Mouse (Mus musculus) left cerebral cortex, adult 2 months (tissue): Measurements from ENCODE around the gene Rabgap1l. TPM values are rescaled to one million over a fixed set of nuclear protein-coding genes. Genes with fewer than 3 reads are reported as not detected.
A peak's percentile ranks its signal among the peaks of the same experiment; 100 is the strongest.

Experiments
- DNase-seq, 2 experiments: peaks; one replicate each; pipeline ENCODE4 v3.0.0; 2021 to 2022; ENCODE audit warnings: low spot score in 2 of 2, mixed read lengths in 1 of 2; ENCODE audit errors: extremely low spot score in 1 of 2
- H3K27ac ChIP-seq: fragments of 200-600 bp; 2 replicates; pipeline ENCODE4 v1.8.1; 2022
- H3K4me3 ChIP-seq: fragments of 200-600 bp; 2 replicates; pipeline ENCODE4 v1.8.1; 2022
- CTCF ChIP-seq: fragments of 200-600 bp; IDR thresholded peaks from 2 replicates; pipeline ENCODE4 v1.8.1; 2022; ENCODE audit warnings: antibody characterized with exemption, mild to moderate bottlenecking, moderate library complexity
- intact Hi-C: fragments of 180-260 bp; cut with DNase I; formaldehyde crosslinking; loops from one replicate; pipeline ENCODE4 v1.15.1; 2025
- total RNA-seq, 2 experiments: library from RNA; stranded (reverse); gene quantifications; 2 replicates each; pipeline ENCODE4 v1.2.3; 2021

Rabgap1l gene
- total RNA-seq, 2 experiments from 2014 or later, result 195 to 202 TPM

DNA sequence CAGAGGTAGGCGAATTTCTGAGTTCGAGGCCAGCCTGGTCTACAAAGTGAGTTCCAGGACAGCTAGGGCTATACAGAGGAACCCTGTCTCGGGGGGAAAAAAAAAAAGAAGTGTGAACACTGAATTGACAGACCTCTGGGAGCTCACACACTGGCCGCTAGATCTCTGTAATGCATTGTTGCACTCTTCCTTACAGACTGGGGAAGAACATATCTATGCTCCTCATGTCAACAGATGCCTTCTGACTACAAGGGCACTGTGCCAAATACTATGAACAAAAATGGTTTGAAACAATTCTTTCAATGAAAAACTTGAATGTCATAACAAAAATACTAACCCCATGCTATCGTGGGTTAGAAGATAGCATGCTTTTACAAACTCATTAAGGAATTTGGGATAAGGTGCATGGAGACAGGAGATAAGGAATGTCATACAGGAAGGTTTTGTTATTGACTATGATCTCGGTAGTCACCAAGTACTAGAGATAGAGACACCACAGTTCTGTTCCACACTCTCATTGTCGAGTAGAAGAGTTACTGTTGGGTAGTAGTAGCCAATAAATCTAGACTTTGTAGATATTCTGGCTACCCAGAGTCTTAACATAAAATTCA is 519.8 kb downstream of the Rabgap1l start:
- no peak for DNase-seq
- intact Hi-C loops, result no loop called here
- Histone ChIP-seq H3K27ac (no peak overlapping the region), H3K4me3 (no peak overlapping the region)
- TF ChIP-seq CTCF, result no peak

DNA sequence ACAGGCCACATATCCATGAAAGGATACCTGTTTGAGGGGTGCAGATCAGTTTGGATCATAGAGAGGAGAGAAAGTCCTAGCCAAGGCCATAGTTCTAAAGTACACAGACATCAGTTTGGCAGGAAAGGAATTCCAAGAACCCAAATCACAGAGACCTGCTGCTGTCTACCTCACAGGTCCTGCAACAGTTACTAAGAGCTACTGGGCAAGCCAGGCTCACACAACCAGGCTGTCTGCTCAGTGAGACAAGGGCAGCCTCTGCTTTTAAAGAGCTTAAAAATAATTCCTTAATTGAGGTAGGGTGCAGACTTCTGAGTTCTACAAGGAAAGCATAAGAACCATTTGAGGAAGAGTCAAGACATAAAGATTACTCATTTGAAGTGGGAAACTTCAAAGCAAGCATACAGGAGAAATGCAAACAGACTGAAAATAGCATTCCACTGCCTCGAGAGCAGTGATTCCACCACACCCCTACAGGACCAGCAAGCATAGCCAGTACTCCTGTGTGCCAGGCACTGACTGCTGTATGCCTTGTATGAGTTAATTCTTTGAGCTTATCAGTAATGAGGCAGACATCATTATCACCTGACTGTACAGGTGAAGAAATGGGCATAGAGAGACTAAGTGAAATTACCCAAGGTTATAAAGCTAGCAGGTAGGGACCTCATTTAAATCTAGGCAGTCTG is 521.6 kb downstream of the Rabgap1l start:
- intact Hi-C loops, result no loop called here
- Histone ChIP-seq H3K4me3 (no peak overlapping the region), H3K27ac (no peak overlapping the region)
- no peak for DNase-seq
- no peak for TF ChIP-seq CTCF

DNA sequence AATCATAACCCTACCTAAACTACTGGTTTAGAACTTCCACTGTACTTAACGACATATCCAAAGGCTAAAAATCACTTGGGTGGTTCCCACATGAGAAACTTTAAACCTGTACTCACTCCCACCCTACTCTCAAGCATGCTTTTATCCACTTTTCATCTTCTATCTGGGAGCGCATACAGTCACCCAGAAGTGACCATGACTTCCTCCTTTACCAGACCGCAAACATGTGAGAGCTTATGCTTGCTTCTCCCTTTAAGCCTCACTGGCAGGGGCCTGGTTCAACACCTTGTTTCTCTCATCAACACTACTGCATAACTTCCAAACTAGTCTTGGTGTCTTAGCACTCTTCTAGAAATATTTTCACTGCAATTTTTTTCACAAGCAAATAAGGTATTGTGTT is 524.7 kb downstream of the Rabgap1l start:
- TF ChIP-seq CTCF, result no peak
- H3K4me3 ChIP-seq, result no peak overlapping the region
- intact Hi-C loops, result no loop called here
- H3K27ac ChIP-seq, result no peak overlapping the region
- DNase-seq, result peak in 1 of 2 experiments; percentile 1

DNA sequence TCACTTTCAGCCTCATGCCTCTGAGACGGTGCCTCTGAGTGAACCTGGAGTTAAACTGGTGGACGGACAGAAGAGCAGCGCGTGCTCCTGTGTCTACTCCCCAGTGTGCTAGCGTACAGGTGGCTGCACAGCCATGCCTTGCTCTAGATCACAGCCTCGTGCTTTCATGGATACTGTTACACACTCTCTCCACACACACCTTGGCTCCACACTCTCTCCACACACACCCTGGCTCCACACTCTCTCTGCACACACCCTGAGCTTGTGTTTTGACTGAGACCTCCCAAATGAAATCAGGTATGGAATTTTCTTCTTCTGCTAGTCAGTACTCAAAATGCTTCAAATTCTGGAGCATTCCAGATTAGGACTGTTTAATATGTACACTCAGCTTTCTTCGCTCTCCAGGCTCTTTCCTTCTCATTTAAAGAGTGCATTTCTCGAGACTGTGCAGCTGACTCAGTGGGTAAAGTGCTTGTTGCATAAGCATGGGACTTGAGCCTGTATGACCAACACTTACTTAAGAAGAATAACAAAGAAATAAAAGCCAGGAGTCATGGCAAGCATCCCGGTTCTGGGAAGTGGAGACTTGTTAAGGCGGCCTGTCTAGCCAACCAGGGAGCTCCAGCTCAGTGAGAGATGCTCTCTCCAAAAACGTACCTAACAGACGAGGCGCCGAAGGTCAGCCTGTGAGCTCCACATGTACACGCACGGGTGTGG is 529.2 kb downstream of the Rabgap1l start:
- intact Hi-C loops, result no loop called here
- DNase-seq, result no peak
- Histone ChIP-seq H3K4me3 (no peak overlapping the region), H3K27ac (no peak overlapping the region)
- TF ChIP-seq CTCF, result no peak

DNA sequence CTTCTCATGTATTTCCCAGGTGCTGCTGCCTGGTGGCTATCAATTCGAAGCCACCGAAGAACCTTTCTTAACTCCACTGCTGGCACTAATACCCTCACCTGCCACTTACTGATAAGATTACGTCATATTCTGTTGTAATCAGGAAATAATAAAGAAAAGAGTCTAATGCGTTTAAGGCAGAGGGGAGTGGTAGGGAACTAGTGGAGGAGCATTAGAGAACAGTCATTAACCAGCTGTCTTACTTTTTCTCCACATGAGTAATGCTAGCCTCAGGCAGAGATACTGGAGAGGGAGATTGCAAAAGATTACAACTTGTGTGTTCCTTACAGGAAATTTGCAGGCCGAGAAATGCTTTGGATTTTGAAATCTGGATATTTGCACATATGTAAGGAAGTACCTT is 530.0 kb downstream of the Rabgap1l start:
- no peak for DNase-seq
- Histone ChIP-seq H3K4me3 (no peak overlapping the region), H3K27ac (no peak overlapping the region)
- intact Hi-C loops, result no loop called here
- no peak for TF ChIP-seq CTCF

DNA sequence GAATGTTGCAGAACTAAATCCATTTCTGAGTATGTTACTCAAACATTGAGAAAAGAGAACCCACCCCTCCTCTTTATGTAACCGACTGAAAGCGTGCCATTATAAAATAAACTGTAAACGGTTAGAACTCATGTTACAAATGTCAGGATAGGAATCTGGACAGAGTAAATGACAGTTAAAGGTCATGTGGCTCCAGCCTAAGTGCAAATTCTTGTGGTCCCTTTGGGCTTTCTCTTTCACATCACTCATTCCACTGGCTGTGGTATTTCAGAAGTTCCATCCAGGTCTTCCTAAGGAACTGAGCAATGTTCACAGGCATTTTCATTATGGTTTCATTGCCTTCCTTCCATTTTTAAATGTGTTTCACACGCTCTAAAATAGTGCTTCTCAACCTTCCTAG is 530.6 kb downstream of the Rabgap1l start:
- intact Hi-C loops, result no loop called here

DNA sequence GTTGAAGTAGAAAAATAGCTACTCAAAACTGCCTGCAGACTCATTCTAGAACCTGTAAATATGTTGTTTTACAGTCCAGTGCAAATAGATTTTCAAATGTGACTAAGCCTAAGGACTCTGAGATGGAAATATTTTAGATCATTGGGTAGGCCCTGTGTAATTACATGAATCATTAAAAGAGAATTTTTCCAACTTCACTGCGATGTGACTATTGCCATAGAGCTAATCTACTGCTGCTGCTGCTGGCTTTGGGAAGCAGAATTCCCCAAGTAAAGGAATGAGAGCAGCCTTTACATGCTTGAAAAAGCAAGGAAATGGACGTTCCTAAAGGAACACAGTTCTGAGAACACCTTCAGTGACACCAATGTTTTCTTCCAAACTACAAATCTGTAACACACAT is 531.2 kb downstream of the Rabgap1l start:
- intact Hi-C loops, result no loop called here
- no peak for DNase-seq
- no peak for TF ChIP-seq CTCF

More for the DNA sequence above, 530.6 kb downstream of the Rabgap1l start:
- Histone ChIP-seq H3K4me3 (no peak overlapping the region), H3K27ac (no peak overlapping the region)
- no peak for DNase-seq
- TF ChIP-seq CTCF, result no peak

DNA sequence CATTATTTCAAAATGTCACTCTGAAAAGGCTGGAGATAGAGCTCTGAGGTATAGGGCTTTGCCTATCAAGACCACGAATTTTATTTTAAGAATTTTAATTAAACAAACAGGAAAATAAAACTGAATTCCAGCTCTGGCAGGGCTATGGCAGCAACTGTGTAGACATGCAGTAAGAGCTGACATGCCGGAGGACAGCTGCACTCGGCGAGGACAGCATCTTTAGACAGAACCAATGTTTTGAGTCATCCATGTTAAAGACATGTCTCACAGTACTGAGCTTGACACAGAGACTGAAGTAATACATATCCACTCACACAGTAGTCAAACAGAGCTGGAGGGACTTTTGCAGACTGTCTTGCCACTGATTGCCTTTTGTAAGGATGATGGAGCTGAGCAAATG is 532.4 kb downstream of the Rabgap1l start:
- DNase-seq, result no peak
- H3K4me3 ChIP-seq, result no peak overlapping the region
- intact Hi-C loops, result no loop called here
- TF ChIP-seq CTCF, result no peak
- no peak overlapping the region for H3K27ac ChIP-seq

More for the DNA sequence above, 531.2 kb downstream of the Rabgap1l start:
- Histone ChIP-seq H3K4me3 (no peak overlapping the region), H3K27ac (no peak overlapping the region)

DNA sequence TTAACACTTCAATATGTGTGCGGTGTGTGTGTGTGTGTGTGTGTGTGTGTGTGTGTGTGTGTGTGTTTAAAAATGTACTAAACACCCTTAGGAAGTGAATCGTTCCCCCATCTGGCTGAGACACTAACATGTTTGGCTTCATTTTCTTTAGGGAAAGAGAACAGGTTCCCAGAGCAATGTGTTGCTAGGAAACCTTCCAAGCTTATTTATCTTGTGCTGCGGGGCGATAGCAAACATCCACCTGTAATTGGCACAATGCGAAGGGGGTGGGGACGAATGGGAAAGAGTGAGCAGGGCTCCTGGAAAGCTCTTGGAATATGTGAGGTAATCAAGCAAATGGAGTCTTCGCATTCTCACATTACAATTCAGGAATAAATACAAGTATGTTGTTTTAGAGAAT is 533.1 kb downstream of the Rabgap1l start:
- Histone ChIP-seq H3K4me3 (no peak overlapping the region), H3K27ac (no peak overlapping the region)
- intact Hi-C loops, result no loop called here
- TF ChIP-seq CTCF, result no peak
- no peak for DNase-seq

DNA sequence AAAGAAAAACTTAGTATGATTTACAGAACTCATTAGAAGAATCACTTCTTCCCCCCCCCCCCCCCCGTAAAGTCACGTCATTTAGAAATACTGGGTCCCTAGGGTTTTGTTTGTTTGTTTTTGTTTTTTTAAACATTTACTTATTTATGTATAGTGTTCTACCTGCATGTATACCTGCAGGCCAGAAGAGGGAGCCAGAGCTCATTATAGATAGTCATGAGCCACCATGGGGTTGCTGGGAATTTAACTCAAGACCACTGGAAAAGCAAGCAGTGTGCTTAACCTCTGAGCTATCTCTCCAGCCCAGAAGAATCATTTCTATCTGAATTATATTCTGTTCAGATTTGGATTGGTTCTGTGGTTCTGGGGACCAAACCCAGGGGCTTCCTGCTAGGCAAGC is 539.9 kb downstream of the Rabgap1l start:
- Histone ChIP-seq H3K4me3 (no peak overlapping the region), H3K27ac (no peak overlapping the region)
- intact Hi-C loops, result no loop called here
- TF ChIP-seq CTCF, result peak; percentile 16
- DNase-seq, result no peak

DNA sequence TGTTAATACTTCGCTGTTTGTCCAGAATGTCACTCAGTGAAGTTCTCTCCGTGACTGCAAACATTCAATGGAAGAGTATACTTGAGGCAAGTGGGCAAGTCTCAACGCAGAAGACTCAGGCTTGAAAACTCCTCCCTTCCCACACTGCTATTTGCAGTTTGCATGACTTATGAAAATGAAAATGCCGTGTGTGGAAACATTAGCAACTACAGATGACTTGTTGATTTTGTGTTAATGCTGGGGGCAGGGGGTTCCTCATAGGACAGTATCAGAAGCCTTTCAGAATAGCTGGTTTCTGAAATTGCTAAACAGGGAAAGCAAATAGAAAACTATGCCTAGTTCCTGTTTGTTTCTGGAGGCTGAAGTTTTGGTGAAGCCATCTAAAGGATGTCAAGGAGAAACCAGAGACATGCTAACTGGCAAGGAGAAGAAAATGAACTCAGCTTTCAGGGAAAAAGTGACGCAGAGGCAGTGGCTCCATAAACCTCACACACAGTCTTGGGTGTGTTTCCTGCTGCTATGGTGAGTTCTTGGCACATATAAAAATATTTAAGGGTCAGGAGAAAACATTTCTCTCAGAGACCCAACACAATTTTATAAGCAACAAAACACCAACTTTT is 541.5 kb downstream of the Rabgap1l start:
- H3K4me3 ChIP-seq, result no peak overlapping the region
- TF ChIP-seq CTCF, result no peak
- DNase-seq, result no peak
- intact Hi-C loops, result no loop called here
- no peak overlapping the region for H3K27ac ChIP-seq

DNA sequence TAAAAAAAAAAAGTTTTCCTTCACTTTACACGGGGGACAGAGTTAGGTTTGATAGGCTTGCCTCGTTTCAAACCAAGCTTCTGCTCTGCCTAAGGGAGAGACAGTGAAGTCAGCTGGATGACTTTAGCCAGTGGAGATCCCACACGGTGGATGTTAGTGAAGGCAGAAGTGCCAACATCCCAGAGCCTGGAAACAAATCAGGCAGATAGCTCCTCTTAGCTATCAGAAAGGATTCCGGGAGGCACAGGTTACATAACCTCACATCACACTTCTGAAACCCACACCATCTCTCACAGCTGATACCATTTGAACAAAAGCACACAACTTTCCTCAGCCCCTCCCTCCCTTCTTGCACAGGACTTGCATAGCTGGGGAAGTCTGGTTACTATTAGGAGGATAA is 542.2 kb downstream of the Rabgap1l start:
- no peak for TF ChIP-seq CTCF
- no peak overlapping the region for H3K4me3 ChIP-seq
- intact Hi-C loops, result no loop called here
- DNase-seq, result no peak
- H3K27ac ChIP-seq, result peak overlapping the region; percentile 19; the same call in 1 of the 2 replicates
